Mouse (Mus musculus): Measurements from ENCODE around the gene Mettl9.

The Mettl9 gene

GRCm38 (mm10) chr7:121033856-121034652 lies at the start of gene Mettl9:
TSS of gene Mettl9 (plus strand) at chr7:121034445.
- in situ Hi-C loops (cut with MboI, MseI): no loop called here

GRCm38 (mm10) chr7:120991191-120991590 lies 43.1 kb upstream of the Mettl9 start:
- in situ Hi-C loops (cut with MboI, MseI): no loop called here

DNA sequence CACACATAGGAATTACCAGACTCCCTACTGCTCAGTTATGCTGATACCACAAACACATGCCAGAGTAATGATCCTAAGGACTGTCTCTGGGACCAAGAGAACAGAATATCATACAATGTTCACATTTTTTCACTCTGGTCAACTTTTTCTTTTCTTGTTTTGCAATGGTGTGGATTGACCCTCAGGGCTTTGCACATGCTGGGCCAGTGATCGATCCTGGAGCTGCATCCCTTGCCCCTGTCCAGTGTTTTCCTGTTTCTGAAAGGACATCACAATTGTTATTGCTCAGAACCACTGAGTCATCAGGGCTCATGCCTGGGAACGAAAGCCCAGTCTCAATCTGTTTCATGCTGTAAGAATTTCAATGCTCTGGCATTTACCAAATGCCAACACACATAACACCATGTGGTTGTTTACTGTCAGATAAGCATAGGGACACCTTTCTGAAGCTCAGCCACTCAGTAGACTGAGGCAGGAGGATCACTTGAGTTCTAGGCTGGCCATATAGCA lies 35.2 kb upstream of the Mettl9 start:
- in situ Hi-C loops (cut with MboI, MseI): no loop called here

- in situ Hi-C loops (cut with MboI, MseI): no loop called here
Measured at GRCm38 (mm10) chr7:121000065-121000822, 34.0 kb upstream of the Mettl9 start.

DNA sequence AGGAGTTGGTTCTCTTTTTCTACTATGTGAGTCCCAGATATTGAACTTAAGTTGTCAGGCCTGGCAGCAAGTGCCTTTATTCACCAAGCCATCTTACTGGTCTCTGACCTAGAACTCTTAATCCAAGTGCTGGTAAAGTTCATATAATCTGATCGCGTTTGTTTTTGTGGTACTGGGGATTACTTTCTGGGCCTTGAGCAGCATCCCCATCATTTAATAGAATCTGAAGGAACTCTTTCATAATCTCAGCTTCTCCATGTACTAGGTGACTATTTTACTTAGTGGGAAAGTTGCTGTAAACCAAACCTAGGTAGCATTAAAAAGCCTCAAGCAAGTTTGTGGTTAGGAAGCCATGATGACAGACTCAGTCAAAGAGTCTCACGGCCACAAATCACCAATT lies 32.4 kb upstream of the Mettl9 start:
- in situ Hi-C loops (cut with MboI, MseI): no loop called here

GRCm38 (mm10) chr7:121002407-121002928 lies 31.8 kb upstream of the Mettl9 start:
- in situ Hi-C loops (cut with MboI, MseI): no loop called here

- in situ Hi-C loops (cut with MboI, MseI): no loop called here
Measured at GRCm38 (mm10) chr7:121003793-121004418, 30.3 kb upstream of the Mettl9 start.

GRCm38 (mm10) chr7:121011794-121012689 lies 22.2 kb upstream of the Mettl9 start:
- in situ Hi-C loops (cut with MboI, MseI): no loop called here

DNA sequence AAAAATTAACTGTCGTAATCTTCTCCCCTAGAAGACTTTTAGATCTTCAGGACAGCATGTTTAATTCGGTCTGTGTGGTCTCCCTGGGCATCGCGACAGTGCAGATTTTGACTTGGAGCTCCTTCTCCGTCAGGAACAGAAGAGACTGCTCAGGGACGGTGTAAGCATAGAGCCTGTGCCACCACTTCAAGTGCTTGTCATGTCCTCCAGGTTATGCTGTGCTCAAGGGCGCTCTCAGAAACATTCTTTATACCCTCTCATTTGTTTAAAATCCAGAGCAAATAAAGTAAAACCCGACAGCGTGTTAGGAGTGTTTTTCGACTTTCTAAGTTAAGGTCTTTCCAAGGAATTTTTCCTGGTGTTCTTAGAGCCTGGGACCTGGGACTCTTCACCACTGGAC lies 19.8 kb upstream of the Mettl9 start:
- in situ Hi-C loops (cut with MboI, MseI): no loop called here

GRCm38 (mm10) chr7:121018778-121019177 lies 15.5 kb upstream of the Mettl9 start:
- in situ Hi-C loops (cut with MboI, MseI): no loop called here

GRCm38 (mm10) chr7:121020277-121020676 lies 14.0 kb upstream of the Mettl9 start:
- in situ Hi-C loops (cut with MboI, MseI): no loop called here

DNA sequence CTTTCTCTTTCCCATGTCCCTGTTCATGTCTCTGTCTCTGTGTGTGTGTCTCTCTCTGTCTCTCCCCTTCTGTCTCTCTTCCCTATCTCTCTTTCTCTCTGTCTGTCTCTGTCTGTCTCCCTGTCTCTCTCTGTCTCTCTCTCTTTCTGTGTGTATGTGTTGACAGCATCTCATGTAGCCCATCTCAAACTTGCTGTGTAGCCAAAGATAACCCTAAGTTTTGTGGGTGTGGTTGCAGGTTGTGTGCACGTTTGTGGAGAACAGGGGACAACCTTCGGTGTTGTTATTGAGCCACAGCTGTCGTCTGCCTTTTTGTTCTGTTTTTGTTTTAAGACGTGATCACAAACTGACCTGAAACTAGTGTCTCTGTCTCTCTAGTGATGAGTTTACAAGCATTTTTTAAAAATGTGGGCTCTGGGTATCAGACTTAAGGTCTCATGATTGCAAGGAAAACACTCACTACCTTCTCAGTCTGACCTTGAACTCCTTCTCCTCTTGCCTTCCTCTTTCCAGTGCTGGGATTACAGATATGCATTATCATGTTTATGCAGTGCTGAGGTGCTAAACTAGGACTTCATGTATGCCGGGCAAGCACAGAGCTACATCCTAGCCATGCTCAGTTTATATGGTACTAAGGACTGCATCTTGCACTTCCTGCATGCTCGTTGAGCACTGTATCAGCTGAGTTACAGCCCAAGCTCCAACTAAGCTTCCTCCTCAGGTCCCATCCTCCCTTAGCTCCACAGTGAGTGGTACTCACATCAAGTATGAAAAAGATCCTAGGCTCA lies 8.8 kb upstream of the Mettl9 start:
- in situ Hi-C loops (cut with MboI, MseI): loop anchor here (5.0 kb wide), 1 partner anchor 178 kb away; no protein-coding TSS in a partner anchor

- in situ Hi-C loops (cut with MboI, MseI): loop anchor here (5.0 kb wide), 1 partner anchor 179 kb away; no protein-coding TSS in a partner anchor
Measured at GRCm38 (mm10) chr7:121026300-121026699, 7.9 kb upstream of the Mettl9 start.

DNA sequence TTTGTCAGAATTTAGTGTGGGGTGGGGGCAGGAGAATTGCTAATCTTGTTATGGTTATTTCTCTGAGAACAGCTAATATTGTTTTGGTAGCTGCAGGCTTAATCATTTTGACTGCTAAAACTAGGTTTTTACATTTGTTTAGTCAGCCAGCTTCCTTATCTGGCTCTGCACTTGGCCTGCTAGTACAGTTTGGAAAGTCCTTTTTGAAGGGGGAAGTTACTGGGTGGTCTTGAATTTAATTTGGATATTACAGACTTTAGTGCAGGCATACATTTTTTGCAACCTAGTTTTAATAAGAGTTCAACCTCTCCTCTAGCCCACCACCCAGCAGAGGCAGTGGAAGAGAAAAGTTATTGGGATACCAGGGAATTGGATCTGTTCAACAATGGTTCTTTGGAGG lies 4.3 kb upstream of the Mettl9 start:
- in situ Hi-C loops (cut with MboI, MseI): loop anchor here (5.0 kb wide), 1 partner anchor 183 kb away; no protein-coding TSS in a partner anchor

- in situ Hi-C loops (cut with MboI, MseI): no loop called here
Measured at GRCm38 (mm10) chr7:121034701-121035141, 476 bp downstream of the Mettl9 start.

DNA sequence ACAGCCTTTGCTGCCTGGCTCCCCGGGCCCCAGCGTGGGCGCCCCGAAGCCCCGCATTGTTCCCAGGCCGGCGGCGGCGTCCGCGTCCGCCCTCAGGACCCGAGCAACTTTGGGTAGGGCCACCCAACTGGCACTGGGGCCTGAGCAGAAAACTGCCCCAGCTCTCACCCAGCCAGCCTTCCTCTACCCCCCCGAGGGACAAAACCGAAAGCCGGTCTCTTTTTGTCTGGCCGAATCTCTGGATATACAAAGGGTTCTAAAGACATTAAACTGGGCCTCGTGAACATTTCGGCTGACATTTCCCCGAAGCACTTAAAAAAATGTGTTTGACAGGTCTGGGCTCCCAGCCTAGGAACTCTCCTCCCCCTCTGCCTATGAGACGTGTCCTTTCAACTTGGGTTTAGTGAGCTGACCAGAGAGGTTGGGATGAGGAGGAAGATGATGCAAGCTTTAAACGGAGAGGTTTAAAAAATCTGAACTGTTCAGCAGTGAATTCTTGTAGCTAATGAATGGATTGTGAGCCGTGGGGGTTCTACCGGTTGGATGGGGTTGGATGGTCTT lies 996 bp downstream of the Mettl9 start:
- in situ Hi-C loops (cut with MboI, MseI): no loop called here

GRCm38 (mm10) chr7:121040595-121040994 lies 6.3 kb downstream of the Mettl9 start:
- in situ Hi-C loops (cut with MboI, MseI): no loop called here

GRCm38 (mm10) chr7:121041989-121042388 lies 7.7 kb downstream of the Mettl9 start:
- in situ Hi-C loops (cut with MboI, MseI): no loop called here

- in situ Hi-C loops (cut with MboI, MseI): no loop called here
Measured at GRCm38 (mm10) chr7:121043004-121043403, 8.8 kb downstream of the Mettl9 start.

DNA sequence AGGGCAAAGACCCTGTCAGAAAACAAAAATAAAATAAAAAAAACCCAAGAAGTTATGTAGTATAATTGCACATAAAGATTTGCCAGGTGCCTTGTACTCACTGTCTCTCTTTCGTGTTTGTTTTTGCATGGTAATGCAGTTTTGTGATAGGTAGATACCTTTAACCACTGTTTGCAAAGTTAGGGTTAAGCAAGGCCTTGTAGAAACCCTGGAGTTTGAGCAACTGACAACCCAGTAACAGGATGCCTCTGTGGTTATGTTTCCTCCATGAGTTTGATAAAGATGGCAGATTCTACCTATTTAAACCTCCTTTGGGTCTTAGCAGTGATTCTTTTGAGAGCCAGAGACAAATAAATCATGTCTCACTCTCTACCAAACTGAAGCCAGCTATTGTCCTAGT lies 9.3 kb downstream of the Mettl9 start:
- in situ Hi-C loops (cut with MboI, MseI): no loop called here
